Mouse (Mus musculus) kidney, postnatal 0 days (tissue): Measurements from ENCODE around the gene Srxn1. TPM values are rescaled to one million over a fixed set of nuclear protein-coding genes. Genes with fewer than 3 reads are reported as not detected.

ENCODE experiments used
- ATAC-seq: fragments of 200-750 bp; cut with Nextera tagmentation; replicated peaks from 2 replicates; pipeline ENCODE4 v1.8.0; 2017; ENCODE audit warnings: low read depth, moderate number of reproducible peaks, moderate TSS enrichment, moderate library complexity; ENCODE audit not compliant: low FRiP score
- DNase-seq: peaks from one replicate; pipeline ENCODE4 v3.0.0-alpha.2; 2016; ENCODE audit warnings: low spot score
- H3K27ac ChIP-seq: fragments of 300-500 bp; sonication (generic); 2 replicates; pipeline ENCODE4 v1.5.1; 2014; ENCODE audit warnings: mild to moderate bottlenecking
- H3K27me3 ChIP-seq: fragments of 300-500 bp; sonication (generic); 2 replicates; pipeline ENCODE4 v1.6.1; 2014; ENCODE audit warnings: low read length, mixed read lengths; ENCODE audit not compliant: insufficient read depth
- H3K36me3 ChIP-seq: fragments of 300-500 bp; sonication (generic); 2 replicates; pipeline ENCODE4 v1.6.1; 2014; ENCODE audit warnings: low read length, mixed read lengths; ENCODE audit not compliant: insufficient read depth
- H3K4me1 ChIP-seq: fragments of 300-500 bp; sonication (generic); replicated peaks from 2 replicates; pipeline ENCODE4 v1.6.1; 2014; ENCODE audit warnings: antibody characterized with exemption, low read length, mixed read lengths; ENCODE audit not compliant: insufficient read depth
- H3K4me2 ChIP-seq: fragments of 300-500 bp; sonication (generic); 2 replicates; pipeline ENCODE4 v1.6.1; 2014; ENCODE audit warnings: mild to moderate bottlenecking, low read length, moderate library complexity, mixed read lengths
- H3K4me3 ChIP-seq: fragments of 300-500 bp; sonication (generic); replicated peaks from 2 replicates; pipeline ENCODE4 v1.5.1; 2014; ENCODE audit warnings: low read depth, low read length
- H3K9ac ChIP-seq: fragments of 300-500 bp; sonication (generic); 2 replicates; pipeline ENCODE4 v1.6.1; 2014; ENCODE audit warnings: low read depth, low read length
- H3K9me3 ChIP-seq: fragments of 300-500 bp; sonication (generic); replicated peaks from 2 replicates; pipeline ENCODE4 v1.6.1; 2016; ENCODE audit warnings: low read length, inconsistent platforms, mixed read lengths
- CTCF ChIP-seq: IDR thresholded peaks from 2 replicates; pipeline ENCODE4 v1.5.1; 2016; ENCODE audit warnings: antibody characterized with exemption, low read depth, mild to moderate bottlenecking, moderate library complexity
- WGBS: fragments of 180-500 bp; shearing (Covaris S2); extraction: QIAGEN DNeasy Blood & Tissue Kit; methylation state at CpG from one replicate; pipeline ENCODE4 v1.1.7; 2014; 5-methylcytosine and 5-hydroxymethylcytosine counted together
- polyA plus RNA-seq: library from polyadenylated mRNA; unstranded; fragments of >200 nt; fragmentation: Nextera tagmentation; extraction: Ambion mirVana; gene quantifications from 2 replicates; pipeline ENCODE4 v1.2.1, GENCODE M21; 2015

The Srxn1 gene
- polyA plus RNA-seq, 1 experiment from 2014 or later, result 20.3 TPM

DNA sequence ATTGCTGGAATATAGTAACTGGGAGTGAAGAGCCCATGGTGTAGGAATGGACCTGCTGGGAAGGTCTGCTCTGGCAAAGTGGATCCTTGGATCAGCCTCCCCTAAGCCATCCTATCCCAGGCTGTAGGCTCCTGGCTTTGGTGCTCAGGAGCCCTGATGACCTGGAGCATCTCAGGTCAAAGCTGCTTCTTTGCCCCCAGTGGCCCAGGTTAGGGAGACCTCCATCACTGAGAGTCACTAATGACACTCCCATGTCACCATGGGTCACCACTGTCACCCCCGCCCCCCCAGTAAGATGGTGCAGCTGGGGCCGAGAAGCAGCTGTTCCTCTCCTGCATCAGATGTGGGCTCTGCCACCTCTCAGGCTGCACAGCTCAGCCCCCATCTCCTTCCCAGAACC lies 35.4 kb upstream of the Srxn1 start:
- Histone ChIP-seq H3K9me3 (no peaks in the 10 kb centered on the region), H3K27me3 (0 out of 2 replicates have a peak, but pooled peaks cover 5% of the 10 kb centered on the region), H3K4me3 (no peak overlapping the region), H3K36me3 (no peaks in the 10 kb centered on the region), H3K4me2 (no peak overlapping the region), H3K27ac (no peak overlapping the region), H3K9ac (no peak overlapping the region), H3K4me1 (no peaks in the 10 kb centered on the region)
- TF ChIP-seq CTCF, result no peak
- 67% methylated on average over 2 of the region's 2 CpGs for WGBS
- no peak for DNase-seq
- no peak for ATAC-seq

DNA sequence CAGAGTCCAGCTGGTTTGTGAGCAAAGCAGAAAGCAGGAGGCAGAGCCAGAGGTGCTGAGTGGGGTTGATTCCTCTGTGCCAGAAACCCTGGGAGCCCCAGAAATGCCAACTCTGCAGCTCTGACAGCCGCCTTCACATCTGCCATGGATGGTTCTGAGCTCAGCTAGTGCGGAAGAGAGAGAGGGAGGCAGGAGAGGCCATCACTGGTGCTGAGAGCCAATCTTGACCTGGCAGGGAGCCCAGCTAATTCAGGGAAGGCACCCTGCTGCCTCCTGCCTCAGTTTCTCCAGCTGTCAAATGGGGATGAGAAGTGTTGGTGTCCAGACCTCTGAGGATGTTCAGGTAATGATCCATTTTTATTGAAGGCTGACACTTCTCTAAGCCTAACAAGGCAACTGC lies 30.8 kb upstream of the Srxn1 start:
- no peak for ATAC-seq
- H3K27me3 ChIP-seq, result peaks cover 20% of the 10 kb centered on the region; the same call in 1 of the 2 replicates
- WGBS, result 88% methylated on average over 2 of the region's 2 CpGs
- no peak overlapping the region for H3K4me2 ChIP-seq
- no peak overlapping the region for H3K27ac ChIP-seq
- H3K36me3 ChIP-seq, result no peaks in the 10 kb centered on the region
- no peaks in the 10 kb centered on the region for H3K4me1 ChIP-seq
- TF ChIP-seq CTCF, result no peak
- DNase-seq, result no peak
- H3K4me3 ChIP-seq, result no peak overlapping the region
- H3K9ac ChIP-seq, result no peak overlapping the region
- H3K9me3 ChIP-seq, result no peaks in the 10 kb centered on the region

DNA sequence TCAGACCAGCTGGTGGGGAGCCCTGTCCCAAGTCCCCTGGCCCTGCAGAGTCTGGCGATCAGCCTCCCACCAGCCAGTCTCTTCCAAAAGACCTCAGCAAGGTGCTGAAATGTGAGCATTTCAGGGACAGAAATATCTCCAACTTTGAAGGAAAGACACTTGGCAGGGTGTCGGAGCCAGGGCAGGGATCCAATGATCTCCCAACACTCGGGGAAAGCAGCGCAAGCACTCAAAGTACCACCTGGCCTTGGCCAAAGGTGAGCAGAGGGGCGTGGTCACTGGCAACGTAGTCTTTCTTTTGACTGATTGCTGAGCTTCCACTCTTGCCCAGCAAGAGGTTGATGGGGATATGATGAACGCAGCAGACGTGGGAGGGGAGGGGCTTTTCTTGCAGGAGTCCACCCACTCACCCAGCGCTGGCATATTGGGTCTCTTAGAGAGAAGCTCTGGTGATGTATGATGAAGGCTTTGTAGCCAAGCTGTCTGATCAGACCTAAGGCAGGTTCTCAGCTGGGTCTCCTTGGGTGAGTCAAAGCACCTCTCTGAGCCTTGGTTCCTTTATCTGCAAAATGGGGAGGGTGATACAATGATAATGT lies 29.9 kb upstream of the Srxn1 start:
- no peak overlapping the region for H3K4me2 ChIP-seq

DNA sequence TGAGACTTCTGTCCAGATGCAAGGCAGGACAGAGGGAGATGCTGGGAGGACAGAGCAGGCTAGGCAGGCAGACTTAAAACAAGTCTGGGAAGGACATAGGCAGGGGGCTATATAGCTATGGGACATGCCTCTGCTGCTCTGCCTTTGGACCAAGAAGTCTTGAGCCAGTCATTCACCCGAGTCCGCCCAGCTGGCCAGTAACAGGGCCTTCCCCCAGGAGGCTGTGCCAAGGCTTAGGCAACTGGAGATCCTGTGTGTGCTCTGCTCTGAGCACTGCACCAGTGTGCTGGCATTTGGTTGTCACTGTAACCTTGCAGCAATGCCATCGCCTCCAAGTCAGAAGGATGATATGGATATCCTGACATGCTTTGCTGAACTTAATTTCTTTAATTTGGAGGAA lies 28.0 kb upstream of the Srxn1 start:
- no peaks in the 10 kb centered on the region for H3K9me3 ChIP-seq
- no peak overlapping the region for H3K27ac ChIP-seq
- H3K27me3 ChIP-seq, result peaks cover 37% of the 10 kb centered on the region
- no peak for ATAC-seq
- no peak overlapping the region for H3K9ac ChIP-seq
- H3K4me2 ChIP-seq, result no peak overlapping the region
- H3K4me1 ChIP-seq, result peaks cover 3% of the 10 kb centered on the region; the same call in 1 of the 2 replicates
- TF ChIP-seq CTCF, result no peak
- H3K36me3 ChIP-seq, result no peaks in the 10 kb centered on the region
- H3K4me3 ChIP-seq, result no peak overlapping the region
- WGBS, result 73% methylated on average over 3 of the region's 3 CpGs
- no peak for DNase-seq

More for the DNA sequence above, 29.9 kb upstream of the Srxn1 start:
- no peak for TF ChIP-seq CTCF
- H3K27ac ChIP-seq, result no peak overlapping the region
- ATAC-seq, result no peak
- WGBS, result 44% methylated on average over 9 of the region's 9 CpGs
- no peaks in the 10 kb centered on the region; the same call in 1 of the 2 replicates for H3K4me1 ChIP-seq
- DNase-seq, result no peak
- H3K9ac ChIP-seq, result no peak overlapping the region
- H3K27me3 ChIP-seq, result peaks cover 23% of the 10 kb centered on the region; the same call in 1 of the 2 replicates
- H3K36me3 ChIP-seq, result no peaks in the 10 kb centered on the region
- no peaks in the 10 kb centered on the region for H3K9me3 ChIP-seq
- no peak overlapping the region for H3K4me3 ChIP-seq

DNA sequence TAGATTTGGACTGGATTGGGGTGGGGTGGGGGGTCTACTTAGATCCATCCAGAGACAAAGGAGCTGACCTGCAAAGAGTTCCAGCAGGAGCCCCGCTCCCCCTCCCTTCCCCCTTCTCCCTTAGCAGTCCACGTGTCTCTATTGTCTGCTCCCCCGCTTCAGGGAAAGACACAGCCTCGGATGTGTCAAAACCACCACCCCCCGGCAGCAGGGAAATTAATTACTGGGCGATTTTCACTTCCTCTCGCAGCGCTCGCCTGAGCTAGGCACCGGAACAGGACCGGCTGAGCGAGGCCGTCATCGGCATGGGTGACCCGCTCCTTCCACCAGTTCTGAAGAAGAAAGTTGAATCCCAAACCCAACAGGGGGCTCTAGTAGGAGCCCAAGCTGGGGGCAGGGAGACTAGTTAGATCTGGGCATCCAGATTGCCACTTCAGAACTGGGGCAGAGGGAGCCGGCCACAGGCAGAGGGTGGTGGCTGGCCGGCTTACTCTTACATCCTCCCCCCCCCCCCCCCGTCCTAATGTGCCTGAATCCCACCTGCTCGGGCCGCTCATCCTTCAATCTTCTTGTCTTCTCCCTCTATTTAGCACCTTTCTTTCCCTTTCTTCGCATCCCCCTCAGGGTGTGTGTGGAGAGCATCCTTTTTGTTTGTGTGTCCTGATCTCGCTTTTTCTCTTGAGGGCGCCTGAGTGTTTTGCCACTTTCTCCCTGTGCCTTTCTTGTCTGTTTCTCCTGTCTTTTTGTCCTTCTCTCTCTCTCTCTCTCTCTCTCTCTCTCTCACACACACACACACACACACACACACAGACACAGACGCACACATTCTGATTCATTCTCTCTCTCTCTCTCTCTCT lies 24.4 kb upstream of the Srxn1 start, which contains the start of gene Scrt2:
Scrt2 (plus strand) TSS at position 845 of the 857 bp plus-strand sequence.
- WGBS, result under 1% methylated on average over 24 of the region's 24 CpGs
- peak within 1 kb of the TSS; percentile 21 for H3K4me3 ChIP-seq
- H3K27me3 ChIP-seq, result peaks cover 49% of the 10 kb centered on the region
- TF ChIP-seq CTCF, result no peak
- no peak within 1 kb of the TSS for H3K9ac ChIP-seq
- H3K4me1 ChIP-seq, result peaks cover 3% of the 10 kb centered on the region; the same call in 1 of the 2 replicates
- DNase-seq, result peak; percentile 32
- no peak within 1 kb of the TSS for H3K27ac ChIP-seq
- peak within 1 kb of the TSS; percentile 56 for H3K4me2 ChIP-seq
- ATAC-seq, result no peak
- H3K9me3 ChIP-seq, result no peaks in the 10 kb centered on the region
- H3K36me3 ChIP-seq, result no peaks in the 10 kb centered on the region

DNA sequence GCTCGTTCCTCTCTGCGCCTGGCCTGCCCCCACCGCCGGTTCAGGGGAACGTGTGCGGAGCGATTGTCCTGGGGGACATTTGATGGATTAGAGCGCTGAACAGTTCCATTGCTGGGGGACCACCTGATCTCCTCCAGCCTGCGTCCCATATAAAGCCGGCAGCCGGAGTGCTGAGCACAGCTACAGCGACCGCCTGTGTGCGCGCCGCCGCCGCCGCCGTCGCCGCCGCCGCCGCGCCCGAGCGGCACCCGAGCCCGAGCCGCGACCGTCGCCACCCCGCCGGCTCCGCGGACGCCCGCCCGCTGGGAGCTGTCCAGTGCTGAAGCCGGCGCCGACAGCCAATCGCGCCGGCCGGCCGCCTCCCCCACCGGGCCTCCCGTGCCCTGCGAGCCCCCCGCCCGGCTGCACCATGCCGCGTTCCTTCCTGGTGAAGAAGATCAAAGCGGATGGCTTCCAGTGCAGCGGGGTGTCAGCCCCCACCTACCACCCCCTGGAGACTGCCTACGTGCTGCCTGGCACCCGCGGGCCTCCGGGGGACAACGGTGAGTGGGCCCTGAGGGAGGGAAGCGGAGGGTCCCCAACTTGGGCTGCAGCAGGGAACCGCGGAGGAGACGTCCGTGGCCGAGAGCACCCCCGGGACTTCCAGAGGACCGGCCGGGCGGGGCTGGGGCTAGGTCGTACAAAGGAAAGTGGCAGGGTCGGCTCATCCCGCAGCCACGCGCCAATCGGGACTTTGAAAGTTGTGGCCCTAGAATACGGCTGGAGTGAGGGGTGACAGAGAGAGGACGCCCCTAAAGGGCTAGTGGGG lies 23.5 kb upstream of the Srxn1 start:
- Histone ChIP-seq H3K4me2 (peak overlapping the region; percentile 56), H3K9ac (no peak overlapping the region), H3K27ac (no peak overlapping the region), H3K9me3 (no peaks in the 10 kb centered on the region), H3K4me3 (peak overlapping the region; percentile 21; the same call in 1 of the 2 replicates), H3K4me1 (peaks cover 3% of the 10 kb centered on the region; the same call in 1 of the 2 replicates), H3K27me3 (peaks cover 47% of the 10 kb centered on the region), H3K36me3 (no peaks in the 10 kb centered on the region)
- ATAC-seq (peak; percentile 90), DNase-seq (peak; percentile 88)
- WGBS, result 1% methylated on average over 64 of the region's 81 CpGs
- TF ChIP-seq CTCF, result no peak
